Mouse (Mus musculus) embryonic facial prominence, embryonic 14.5 days (tissue): Measurements from ENCODE around the gene Aktip. TPM values are rescaled to one million over a fixed set of nuclear protein-coding genes. Genes with fewer than 3 reads are reported as not detected.

Experiments
- ATAC-seq: fragments of 200-750 bp; cut with Nextera tagmentation; 2 replicates; pipeline ENCODE4 v1.8.0; 2017; ENCODE audit warnings: low read depth, moderate number of reproducible peaks, moderate TSS enrichment
- DNase-seq: peaks from one replicate; pipeline ENCODE4 v3.0.0-alpha.2; 2015; ENCODE audit warnings: low spot score
- H3K27ac ChIP-seq: fragments of 300-500 bp; sonication (generic); replicated peaks from 2 replicates; pipeline ENCODE4 v1.5.1; 2014; ENCODE audit warnings: low read depth, mild to moderate bottlenecking, low read length, moderate library complexity
- H3K27me3 ChIP-seq: fragments of 300-500 bp; sonication (generic); replicated peaks from 2 replicates; pipeline ENCODE4 v1.6.1; 2014; ENCODE audit warnings: low read length; ENCODE audit not compliant: control insufficient read depth, insufficient read depth
- H3K36me3 ChIP-seq: fragments of 300-500 bp; sonication (generic); 2 replicates; pipeline ENCODE4 v1.6.1; 2014; ENCODE audit warnings: low read length, mixed read lengths; ENCODE audit not compliant: control insufficient read depth, insufficient read depth
- H3K4me1 ChIP-seq: fragments of 300-500 bp; sonication (generic); 2 replicates; pipeline ENCODE4 v1.6.1; 2014; ENCODE audit warnings: antibody characterized with exemption, low read length; ENCODE audit not compliant: control insufficient read depth, insufficient read depth
- H3K4me2 ChIP-seq: fragments of 300-500 bp; sonication (generic); 2 replicates; pipeline ENCODE4 v1.6.1; 2014; ENCODE audit warnings: low read depth, mild to moderate bottlenecking, low read length, moderate library complexity, mixed read lengths
- H3K4me3 ChIP-seq: fragments of 300-500 bp; sonication (generic); 2 replicates; pipeline ENCODE4 v1.5.1; 2014; ENCODE audit warnings: low read depth, mild to moderate bottlenecking, low read length
- H3K9ac ChIP-seq: fragments of 300-500 bp; sonication (generic); 2 replicates; pipeline ENCODE4 v1.6.1; 2014; ENCODE audit warnings: low read depth, mild to moderate bottlenecking, low read length, moderate library complexity, mixed read lengths
- H3K9me3 ChIP-seq: fragments of 300-500 bp; sonication (generic); 2 replicates; pipeline ENCODE4 v1.6.1; 2016; ENCODE audit warnings: low read length; ENCODE audit not compliant: control insufficient read depth
- WGBS: fragments of 180-500 bp; shearing (Covaris S2); extraction: QIAGEN DNeasy Blood & Tissue Kit; methylation state at CpG from one replicate; pipeline ENCODE4 v1.1.7; 2014; 5-methylcytosine and 5-hydroxymethylcytosine counted together
- polyA plus RNA-seq: library from polyadenylated mRNA; unstranded; fragments of >200 nt; fragmentation: Nextera tagmentation; extraction: Ambion mirVana; gene quantifications from 2 replicates; pipeline ENCODE4 v1.2.1, GENCODE M21; 2014

Aktip gene
- polyA plus RNA-seq, 1 experiment from 2014 or later, result 58.5 TPM

- no peaks in the 10 kb centered on the region for H3K27me3 ChIP-seq
- H3K27ac ChIP-seq, result no peak overlapping the region
Measured at GRCm38 (mm10) chr8:91106271-91106670, 93.5 kb downstream of the Aktip start.

GRCm38 (mm10) chr8:91098106-91098505 is 101.7 kb downstream of the Aktip start:
- peaks cover 53% of the 10 kb centered on the region for H3K36me3 ChIP-seq

More at GRCm38 (mm10) chr8:91106271-91106670, 93.5 kb downstream of the Aktip start:
- WGBS, result 91% methylated on average over 12 of the region's 12 CpGs
- H3K9ac ChIP-seq, result no peak overlapping the region
- H3K4me3 ChIP-seq, result no peak overlapping the region
- no peak for ATAC-seq
- H3K4me2 ChIP-seq, result no peak overlapping the region
- no peak for DNase-seq
- no peaks in the 10 kb centered on the region for H3K9me3 ChIP-seq
- H3K36me3 ChIP-seq, result peaks cover 52% of the 10 kb centered on the region
- H3K4me1 ChIP-seq, result no peaks in the 10 kb centered on the region

GRCm38 (mm10) chr8:91094135-91094534 is 105.6 kb downstream of the Aktip start:
- Histone ChIP-seq H3K9ac (no peak overlapping the region), H3K4me3 (no peak overlapping the region), H3K9me3 (no peaks in the 10 kb centered on the region), H3K27ac (no peak overlapping the region), H3K4me2 (no peak overlapping the region), H3K4me1 (no peaks in the 10 kb centered on the region), H3K27me3 (no peaks in the 10 kb centered on the region), H3K36me3 (peaks cover 67% of the 10 kb centered on the region)
- ATAC-seq (no peak), DNase-seq (no peak)
- 83% methylated on average over 5 of the region's 5 CpGs for WGBS

More at GRCm38 (mm10) chr8:91098106-91098505, 101.7 kb downstream of the Aktip start:
- Histone ChIP-seq H3K4me3 (no peak overlapping the region), H3K27me3 (no peaks in the 10 kb centered on the region), H3K4me1 (no peaks in the 10 kb centered on the region), H3K4me2 (no peak overlapping the region), H3K9ac (no peak overlapping the region), H3K27ac (no peak overlapping the region), H3K9me3 (no peaks in the 10 kb centered on the region)
- ATAC-seq (no peak), DNase-seq (no peak)
- 89% methylated on average over 6 of the region's 6 CpGs for WGBS

- no peaks in the 10 kb centered on the region for H3K4me1 ChIP-seq
- no peak overlapping the region for H3K9ac ChIP-seq
- H3K36me3 ChIP-seq, result peaks cover 71% of the 10 kb centered on the region
- no peaks in the 10 kb centered on the region for H3K27me3 ChIP-seq
- H3K9me3 ChIP-seq, result no peaks in the 10 kb centered on the region
- no peak overlapping the region for H3K4me2 ChIP-seq
- ATAC-seq (no peak), DNase-seq (no peak)
- no peak overlapping the region for H3K4me3 ChIP-seq
- H3K27ac ChIP-seq, result no peak overlapping the region
- WGBS, result 81% methylated on average over 2 of the region's 2 CpGs
Measured at GRCm38 (mm10) chr8:91089601-91090000, 110.2 kb downstream of the Aktip start.

- H3K36me3 ChIP-seq, result peaks cover 80% of the 10 kb centered on the region
Measured at GRCm38 (mm10) chr8:91088452-91088851, 111.3 kb downstream of the Aktip start.

GRCm38 (mm10) chr8:91082428-91082827 is 117.3 kb downstream of the Aktip start:
- WGBS, result 91% methylated on average over 12 of the region's 12 CpGs
- no peak overlapping the region for H3K4me3 ChIP-seq
- H3K36me3 ChIP-seq, result peaks cover 59% of the 10 kb centered on the region
- no peak overlapping the region for H3K27ac ChIP-seq
- H3K9me3 ChIP-seq, result no peaks in the 10 kb centered on the region
- DNase-seq (no peak), ATAC-seq (no peak)
- no peaks in the 10 kb centered on the region for H3K4me1 ChIP-seq
- no peaks in the 10 kb centered on the region for H3K27me3 ChIP-seq
- no peak overlapping the region for H3K9ac ChIP-seq
- no peak overlapping the region for H3K4me2 ChIP-seq

More at GRCm38 (mm10) chr8:91088452-91088851, 111.3 kb downstream of the Aktip start:
- Histone ChIP-seq H3K27me3 (no peaks in the 10 kb centered on the region), H3K4me2 (no peak overlapping the region), H3K27ac (no peak overlapping the region), H3K9me3 (no peaks in the 10 kb centered on the region), H3K4me3 (no peak overlapping the region), H3K9ac (no peak overlapping the region), H3K4me1 (no peaks in the 10 kb centered on the region)
- ATAC-seq (no peak), DNase-seq (no peak)
- 93% methylated on average over 7 of the region's 7 CpGs for WGBS

- Histone ChIP-seq H3K4me2 (no peak overlapping the region), H3K9ac (no peak overlapping the region), H3K27me3 (no peaks in the 10 kb centered on the region), H3K4me1 (no peaks in the 10 kb centered on the region), H3K27ac (no peak overlapping the region), H3K36me3 (peaks cover 54% of the 10 kb centered on the region), H3K9me3 (no peaks in the 10 kb centered on the region), H3K4me3 (no peak overlapping the region)
- 75% methylated on average over 7 of the region's 7 CpGs for WGBS
- ATAC-seq (no peak), DNase-seq (peak; percentile 51)
Measured at GRCm38 (mm10) chr8:91081911-91082310, 117.9 kb downstream of the Aktip start.

- 91% methylated on average over 2 of the region's 2 CpGs for WGBS
- no peak overlapping the region for H3K4me3 ChIP-seq
- no peak overlapping the region for H3K9ac ChIP-seq
- no peaks in the 10 kb centered on the region for H3K9me3 ChIP-seq
- H3K4me2 ChIP-seq, result no peak overlapping the region
- H3K27ac ChIP-seq, result no peak overlapping the region
- no peak for ATAC-seq
- DNase-seq, result no peak
- H3K4me1 ChIP-seq, result no peaks in the 10 kb centered on the region
- peaks cover 47% of the 10 kb centered on the region for H3K36me3 ChIP-seq
- no peaks in the 10 kb centered on the region for H3K27me3 ChIP-seq
Measured at GRCm38 (mm10) chr8:91079678-91080077, 120.1 kb downstream of the Aktip start.

GRCm38 (mm10) chr8:91077077-91077867 is 122.5 kb downstream of the Aktip start:
- no peaks in the 10 kb centered on the region for H3K4me1 ChIP-seq
- no peak overlapping the region for H3K4me2 ChIP-seq
- WGBS, result 93% methylated on average over 12 of the region's 12 CpGs

More at GRCm38 (mm10) chr8:91077077-91077867, 122.5 kb downstream of the Aktip start:
- DNase-seq (no peak), ATAC-seq (no peak)
- Histone ChIP-seq H3K27me3 (no peaks in the 10 kb centered on the region), H3K27ac (no peak overlapping the region), H3K9me3 (no peaks in the 10 kb centered on the region), H3K9ac (no peak overlapping the region), H3K4me3 (no peak overlapping the region), H3K36me3 (peaks cover 33% of the 10 kb centered on the region)
